Mouse (Mus musculus) spleen, postnatal 10 days (tissue): ENCODE data around the gene Dbp.

Experiments
- DNase-seq, 2 experiments: peaks; one replicate each; pipeline ENCODE4 v3.0.0; 2021 to 2022; ENCODE audit warnings: low spot score in 2 of 2

Gene Dbp

GRCm38 (mm10) chr7:45693921-45694591, 10.8 kb upstream of the Dbp start, which contains the start of gene Sec1:
Sec1 (minus strand) TSS chr7:45694402.
- DNase-seq = no peak

GRCm38 (mm10) chr7:45695098-45695497, 9.8 kb upstream of the Dbp start:
- DNase-seq = no peak

GRCm38 (mm10) chr7:45697894-45698293, 7.0 kb upstream of the Dbp start:
- DNase-seq = no peak

- DNase-seq = no peak
Observed at GRCm38 (mm10) chr7:45699523-45700141, 5.3 kb upstream of the Dbp start, which contains the start of gene Car11. Car11 (plus strand) TSS chr7:45699843.

GRCm38 (mm10) chr7:45700301-45701015, 4.4 kb upstream of the Dbp start:
- peak in 1 of 2 experiments; percentile 74 for DNase-seq

- no peak for DNase-seq
Observed at GRCm38 (mm10) chr7:45701072-45701471, 3.8 kb upstream of the Dbp start.

- no peak for DNase-seq
Observed at GRCm38 (mm10) chr7:45701607-45702006, 3.3 kb upstream of the Dbp start.

- DNase-seq = no peak
Observed at GRCm38 (mm10) chr7:45702316-45702715, 2.6 kb upstream of the Dbp start.

- DNase-seq = no peak
Observed at GRCm38 (mm10) chr7:45702809-45703520, 1.9 kb upstream of the Dbp start.

- DNase-seq = no peak
Observed at GRCm38 (mm10) chr7:45703521-45704033, 1.3 kb upstream of the Dbp start.

GRCm38 (mm10) chr7:45704046-45704559, 785 bp upstream of the Dbp start:
- DNase-seq = peak; percentile 38 to 59

- DNase-seq = no peak
Observed at GRCm38 (mm10) chr7:45705443-45705864, 566 bp downstream of the Dbp start.

- peak; percentile 42 to 66 for DNase-seq
Observed at GRCm38 (mm10) chr7:45705873-45706281, 989 bp downstream of the Dbp start.

- peak; percentile 73 to 88 for DNase-seq
Observed at GRCm38 (mm10) chr7:45706721-45707241, 1.9 kb downstream of the Dbp start.

- peak; percentile 72 to 89 for DNase-seq
Observed at GRCm38 (mm10) chr7:45707375-45707967, 2.6 kb downstream of the Dbp start.

GRCm38 (mm10) chr7:45708221-45708761, 3.4 kb downstream of the Dbp start:
- no peak for DNase-seq

- DNase-seq = no peak
Observed at GRCm38 (mm10) chr7:45709036-45709435, 4.1 kb downstream of the Dbp start.

GRCm38 (mm10) chr7:45709677-45710355, 4.9 kb downstream of the Dbp start:
- no peak for DNase-seq

GRCm38 (mm10) chr7:45710477-45711191, 5.7 kb downstream of the Dbp start:
- no peak for DNase-seq
